Mouse (Mus musculus): ENCODE measurements around the gene Kctd17.

- TF ChIP-seq CTCF (IDR thresholded peaks at IDR 0.05; ENCODE audit: borderline replicate concordance, insufficient read depth, low read length) (no peak), POLR2A (IDR thresholded peaks at IDR 0.05; ENCODE audit: low read depth, low read length) (0 out of 2 replicates have a peak, but pooled peaks have one; percentile 14)
Measured at GRCm38 (mm10) chr15:78449694-78450418, 21.5 kb downstream of the Kctd17 start.

Measured in embryonic fibroblast, embryonic 13.5 days (primary cell).